Mouse (Mus musculus) liver, embryonic 16.5 days (tissue): ENCODE results near the gene Gm4303. TPM values are rescaled to one million over a fixed set of nuclear protein-coding genes. Genes with fewer than 3 reads are reported as not detected.
"Not testable (repeated sequence)": the region's sequence is repeated elsewhere in the genome, so short reads cannot be mapped to it uniquely, and the experiment has no call there.

Experiments
- ATAC-seq: fragments of 200-750 bp; cut with Nextera tagmentation; 2 replicates; pipeline ENCODE4 v1.8.0; 2017; ENCODE audit warnings: low read depth, mild to moderate bottlenecking, moderate number of reproducible peaks, moderate library complexity
- H3K27ac ChIP-seq: fragments of 300-500 bp; sonication (generic); 2 replicates; pipeline ENCODE4 v1.5.1; 2014; ENCODE audit warnings: mild to moderate bottlenecking, low read length
- H3K27me3 ChIP-seq: fragments of 300-500 bp; sonication (generic); 2 replicates; pipeline ENCODE4 v1.6.1; 2014; ENCODE audit warnings: low read depth, low read length, mixed read lengths; ENCODE audit not compliant: control insufficient read depth, insufficient read depth
- H3K36me3 ChIP-seq: fragments of 300-500 bp; sonication (generic); 2 replicates; pipeline ENCODE4 v1.6.1; 2014; ENCODE audit warnings: mild to moderate bottlenecking; ENCODE audit not compliant: control insufficient read depth, insufficient read depth
- H3K4me1 ChIP-seq: fragments of 300-500 bp; sonication (generic); 2 replicates; pipeline ENCODE4 v1.6.1; 2014; ENCODE audit warnings: low read depth, low read length, mixed read lengths; ENCODE audit not compliant: control insufficient read depth
- H3K4me2 ChIP-seq: fragments of 300-500 bp; sonication (generic); 2 replicates; pipeline ENCODE4 v1.6.1; 2014; ENCODE audit warnings: low read depth, low read length, mixed read lengths
- H3K4me3 ChIP-seq: fragments of 300-500 bp; sonication (generic); 2 replicates; pipeline ENCODE4 v1.5.1; 2014; ENCODE audit warnings: low read depth, mild to moderate bottlenecking, low read length
- H3K9ac ChIP-seq: fragments of 300-500 bp; sonication (generic); 2 replicates; pipeline ENCODE4 v1.6.1; 2014; ENCODE audit warnings: low read depth, low read length
- H3K9me3 ChIP-seq: fragments of 300-500 bp; sonication (generic); replicated peaks from 2 replicates; pipeline ENCODE4 v1.6.1; 2016; ENCODE audit warnings: low read length; ENCODE audit not compliant: control insufficient read depth
- WGBS: fragments of 180-500 bp; shearing (Covaris S2); extraction: QIAGEN DNeasy Blood & Tissue Kit; methylation state at CpG from one replicate; pipeline ENCODE4 v1.1.7; 2014; ENCODE audit not compliant: insufficient replicate concordance; 5-methylcytosine and 5-hydroxymethylcytosine counted together
- polyA plus RNA-seq: library from polyadenylated mRNA; unstranded; fragments of >200 nt; fragmentation: Nextera tagmentation; extraction: Ambion mirVana; gene quantifications from 2 replicates; pipeline ENCODE4 v1.2.1, GENCODE M21; 2015

Gene Gm4303
- not detected in 2 replicates for polyA plus RNA-seq

DNA sequence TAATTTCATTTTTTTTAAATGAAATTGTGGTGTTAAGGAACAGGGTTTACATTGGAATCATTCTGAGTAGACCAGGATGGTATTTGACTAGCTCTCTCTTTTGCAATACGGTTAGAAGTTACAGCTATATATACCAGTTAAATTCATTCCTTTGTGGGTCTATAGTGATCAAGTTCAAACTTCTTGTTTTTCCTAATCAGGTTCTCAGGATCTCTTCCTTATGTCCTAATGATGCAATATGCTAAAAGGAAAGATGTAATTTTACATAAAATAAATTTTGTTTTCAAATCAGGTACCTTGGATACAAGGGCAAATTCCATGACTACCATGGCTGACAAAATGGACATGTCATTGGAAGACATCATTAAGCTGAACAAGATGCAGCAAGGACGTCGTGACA is at the start of gene Gm4303:
Gene Gm4303 (plus strand): TSS at position 301 of the 400 bp plus-strand sequence.
- not testable (repeated sequence) for H3K4me2 ChIP-seq, H3K9ac ChIP-seq, H3K27ac ChIP-seq, H3K27me3 ChIP-seq, H3K9me3 ChIP-seq, H3K4me3 ChIP-seq, H3K36me3 ChIP-seq, ATAC-seq, H3K4me1 ChIP-seq
- no CpG with 5 or more reads among the region's 3 CpGs for WGBS

DNA sequence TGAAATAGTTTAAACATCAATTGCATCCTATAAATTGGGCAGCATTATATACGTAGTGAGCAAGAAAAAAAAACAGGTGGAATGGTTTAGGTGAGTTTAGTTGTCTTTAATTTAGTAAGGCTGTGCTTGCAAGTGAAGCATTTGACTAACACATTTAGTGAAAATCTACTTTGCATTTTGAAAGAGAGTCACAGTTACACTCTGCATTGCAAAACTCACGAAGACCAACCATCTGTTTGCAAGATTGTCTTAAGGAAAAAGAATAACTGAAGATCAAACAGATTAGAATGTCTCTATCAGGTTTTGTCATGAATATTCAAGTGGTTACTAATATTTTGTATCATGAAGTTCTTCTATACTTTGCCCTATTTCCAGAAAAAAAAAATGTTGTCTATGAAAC is 49.7 kb upstream of the Gm4303 start:
- H3K27ac ChIP-seq = no peak overlapping the region
- no peaks in the 10 kb centered on the region for H3K36me3 ChIP-seq
- no peak for ATAC-seq
- no peak overlapping the region for H3K9ac ChIP-seq
- 57% methylated on average over 2 of the region's 2 CpGs for WGBS
- H3K4me3 ChIP-seq = no peak overlapping the region
- no peaks in the 10 kb centered on the region for H3K4me1 ChIP-seq
- no peaks in the 10 kb centered on the region for H3K9me3 ChIP-seq
- no peaks in the 10 kb centered on the region for H3K27me3 ChIP-seq
- H3K4me2 ChIP-seq = no peak overlapping the region

DNA sequence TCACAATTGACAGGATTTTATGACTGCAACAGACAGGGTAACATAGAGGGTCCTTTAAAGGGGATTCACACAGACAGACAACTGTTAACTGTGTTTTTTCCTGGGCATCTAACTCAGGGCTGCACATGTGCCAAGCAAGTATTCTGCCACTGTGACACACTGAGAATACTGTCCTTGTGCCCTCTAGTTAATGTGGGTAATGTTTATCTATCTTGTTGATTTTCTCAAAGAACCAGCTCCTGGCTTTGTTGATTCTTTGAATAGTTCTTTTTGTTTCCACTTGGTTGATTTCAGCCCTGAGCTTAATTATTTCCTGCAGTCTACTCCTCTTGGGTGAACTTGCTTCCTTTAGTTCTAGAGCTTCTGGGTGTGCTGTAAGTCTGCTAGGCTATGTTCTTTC is 45.7 kb upstream of the Gm4303 start:
- not testable (repeated sequence) for H3K4me2 ChIP-seq, H3K27me3 ChIP-seq, H3K4me3 ChIP-seq, H3K9ac ChIP-seq, H3K27ac ChIP-seq, H3K9me3 ChIP-seq, H3K4me1 ChIP-seq, ATAC-seq, H3K36me3 ChIP-seq

DNA sequence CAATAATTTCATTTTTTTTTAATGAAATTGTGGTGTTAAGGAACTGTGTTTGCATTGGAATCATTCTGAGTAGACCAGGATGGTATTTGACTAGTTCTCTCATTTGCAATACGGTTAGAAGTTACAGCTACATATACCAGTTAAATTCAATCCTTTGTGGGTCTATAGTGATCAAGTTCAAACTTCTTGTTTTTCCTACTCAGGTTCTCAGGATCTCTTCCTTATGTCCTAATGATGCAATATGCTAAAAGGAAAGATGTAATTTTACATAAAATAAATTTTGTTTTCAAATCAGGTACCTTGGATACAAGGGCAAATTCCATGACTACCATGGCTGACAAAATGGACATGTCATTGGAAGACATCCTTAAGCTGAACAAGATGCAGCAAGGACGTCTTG is 10.4 kb upstream of the Gm4303 start, which contains the start of gene Gm4301:
Gene Gm4301 (plus strand): TSS at position 301 of the 400 bp plus-strand sequence.
- H3K36me3 ChIP-seq, H3K27me3 ChIP-seq, H3K4me3 ChIP-seq, H3K9me3 ChIP-seq, H3K9ac ChIP-seq, H3K27ac ChIP-seq, H3K4me1 ChIP-seq, H3K4me2 ChIP-seq, ATAC-seq: not testable (repeated sequence)
- WGBS = no CpG with 5 or more reads among the region's 2 CpGs

DNA sequence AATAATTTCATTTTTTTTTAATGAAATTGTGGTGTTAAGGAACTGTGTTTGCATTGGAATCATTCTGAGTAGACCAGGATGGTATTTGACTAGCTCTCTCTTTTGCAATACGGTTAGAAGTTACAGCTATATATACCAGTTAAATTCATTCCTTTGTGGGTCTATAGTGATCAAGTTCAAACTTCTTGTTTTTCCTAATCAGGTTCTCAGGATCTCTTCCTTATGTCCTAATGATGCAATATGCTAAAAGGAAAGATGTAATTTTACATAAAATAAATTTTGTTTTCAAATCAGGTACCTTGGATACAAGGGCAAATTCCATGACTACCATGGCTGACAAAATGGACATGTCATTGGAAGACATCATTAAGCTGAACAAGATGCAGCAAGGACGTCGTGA is 5.2 kb upstream of the Gm4303 start, which contains the start of gene Gm4302:
Gene Gm4302 (plus strand): TSS at position 301 of the 400 bp plus-strand sequence.
- not testable (repeated sequence) for H3K9me3 ChIP-seq, H3K4me3 ChIP-seq, H3K27ac ChIP-seq, H3K27me3 ChIP-seq, ATAC-seq, H3K4me1 ChIP-seq, H3K4me2 ChIP-seq, H3K9ac ChIP-seq, H3K36me3 ChIP-seq
- WGBS = no CpG with 5 or more reads among the region's 3 CpGs

DNA sequence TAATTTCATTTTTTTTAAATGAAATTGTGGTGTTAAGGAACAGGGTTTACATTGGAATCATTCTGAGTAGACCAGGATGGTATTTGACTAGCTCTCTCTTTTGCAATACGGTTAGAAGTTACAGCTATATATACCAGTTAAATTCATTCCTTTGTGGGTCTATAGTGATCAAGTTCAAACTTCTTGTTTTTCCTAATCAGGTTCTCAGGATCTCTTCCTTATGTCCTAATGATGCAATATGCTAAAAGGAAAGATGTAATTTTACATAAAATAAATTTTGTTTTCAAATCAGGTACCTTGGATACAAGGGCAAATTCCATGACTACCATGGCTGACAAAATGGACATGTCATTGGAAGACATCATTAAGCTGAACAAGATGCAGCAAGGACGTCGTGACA is 5.0 kb downstream of the Gm4303 start, which contains the start of gene Gm4305:
Gene Gm4305 (plus strand): TSS at position 301 of the 400 bp plus-strand sequence.
- H3K9me3 ChIP-seq, H3K36me3 ChIP-seq, ATAC-seq, H3K4me1 ChIP-seq, H3K27me3 ChIP-seq, H3K9ac ChIP-seq, H3K4me2 ChIP-seq, H3K4me3 ChIP-seq, H3K27ac ChIP-seq: not testable (repeated sequence)
- WGBS = no CpG with 5 or more reads among the region's 3 CpGs

DNA sequence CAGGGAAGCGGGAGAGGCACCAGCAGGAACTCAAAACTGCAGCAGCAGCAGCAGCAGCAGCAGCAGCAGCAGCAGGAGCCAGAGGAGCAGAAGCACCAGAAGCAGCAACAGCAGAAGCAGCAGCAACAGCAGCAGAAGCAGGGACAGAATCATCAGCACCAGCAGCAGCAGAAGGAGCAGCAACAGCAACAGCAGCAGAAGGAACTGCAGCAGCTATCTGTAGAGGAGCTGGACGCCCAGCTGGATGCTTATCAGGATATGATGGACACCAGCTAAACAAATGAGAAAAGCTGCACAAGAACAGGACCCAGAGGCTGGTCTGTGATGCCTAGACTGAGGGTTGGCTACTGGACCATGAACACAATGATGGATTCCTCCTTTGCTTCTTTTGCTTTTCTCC is 11.1 kb downstream of the Gm4303 start:
- WGBS = 29% methylated on average over 2 of the region's 2 CpGs
- H3K4me1 ChIP-seq, ATAC-seq, H3K4me2 ChIP-seq, H3K27me3 ChIP-seq, H3K36me3 ChIP-seq, H3K27ac ChIP-seq, H3K4me3 ChIP-seq, H3K9ac ChIP-seq, H3K9me3 ChIP-seq: not testable (repeated sequence)

DNA sequence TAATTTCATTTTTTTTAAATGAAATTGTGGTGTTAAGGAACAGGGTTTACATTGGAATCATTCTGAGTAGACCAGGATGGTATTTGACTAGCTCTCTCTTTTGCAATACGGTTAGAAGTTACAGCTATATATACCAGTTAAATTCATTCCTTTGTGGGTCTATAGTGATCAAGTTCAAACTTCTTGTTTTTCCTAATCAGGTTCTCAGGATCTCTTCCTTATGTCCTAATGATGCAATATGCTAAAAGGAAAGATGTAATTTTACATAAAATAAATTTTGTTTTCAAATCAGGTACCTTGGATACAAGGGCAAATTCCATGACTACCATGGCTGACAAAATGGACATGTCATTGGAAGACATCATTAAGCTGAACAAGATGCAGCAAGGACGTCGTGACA is 15.3 kb downstream of the Gm4303 start, which contains the start of gene Gm4307:
Gene Gm4307 (plus strand): TSS at position 301 of the 400 bp plus-strand sequence.
- not testable (repeated sequence) for H3K9ac ChIP-seq, H3K9me3 ChIP-seq, H3K27ac ChIP-seq, H3K4me3 ChIP-seq, H3K4me1 ChIP-seq, ATAC-seq, H3K36me3 ChIP-seq, H3K4me2 ChIP-seq, H3K27me3 ChIP-seq
- WGBS = no CpG with 5 or more reads among the region's 3 CpGs

DNA sequence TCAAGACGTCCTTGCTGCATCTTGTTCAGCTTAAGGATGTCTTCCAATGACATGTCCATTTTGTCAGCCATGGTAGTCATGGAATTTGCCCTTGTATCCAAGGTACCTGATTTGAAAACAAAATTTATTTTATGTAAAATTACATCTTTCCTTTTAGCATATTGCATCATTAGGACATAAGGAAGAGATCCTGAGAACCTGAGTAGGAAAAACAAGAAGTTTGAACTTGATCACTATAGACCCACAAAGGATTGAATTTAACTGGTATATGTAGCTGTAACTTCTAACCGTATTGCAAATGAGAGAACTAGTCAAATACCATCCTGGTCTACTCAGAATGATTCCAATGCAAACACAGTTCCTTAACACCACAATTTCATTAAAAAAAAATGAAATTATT is 36.7 kb downstream of the Gm4303 start, which contains the start of gene Gm4312:
Gene Gm4312 (minus strand): TSS at position 101 of the 400 bp plus-strand sequence.
- H3K36me3 ChIP-seq, H3K4me3 ChIP-seq, ATAC-seq, H3K9me3 ChIP-seq, H3K4me2 ChIP-seq, H3K9ac ChIP-seq, H3K27me3 ChIP-seq, H3K4me1 ChIP-seq, H3K27ac ChIP-seq: not testable (repeated sequence)
- no CpG with 5 or more reads among the region's 2 CpGs for WGBS
